Mouse (Mus musculus): Measurements from ENCODE around the gene Olfr926.
"Not testable (repeated sequence)": the region's sequence is repeated elsewhere in the genome, so short reads cannot be mapped to it uniquely, and the experiment has no call there.

The Olfr926 gene

GRCm38 (mm10) chr9:38876826-38877225, at the start of gene Olfr926:
TSS of gene Olfr926 (plus strand) at chr9:38877126.
- no peak for DNase-seq (ENCODE audit: inconsistent ontology term)

GRCm38 (mm10) chr9:38833027-38833426, 43.9 kb upstream of the Olfr926 start:
- DNase-seq (ENCODE audit: inconsistent ontology term), result no peak

GRCm38 (mm10) chr9:38844149-38844548, 32.8 kb upstream of the Olfr926 start, which contains the start of gene Olfr924:
TSS of gene Olfr924 (plus strand) at chr9:38844449.
- DNase-seq (ENCODE audit: inconsistent ontology term), result no peak

GRCm38 (mm10) chr9:38854760-38855159, 22.2 kb upstream of the Olfr926 start, which contains the start of gene Olfr26:
TSS of gene Olfr26 (plus strand) at chr9:38855060.
- no peak for DNase-seq (ENCODE audit: inconsistent ontology term)

- not testable (repeated sequence) for DNase-seq (ENCODE audit: inconsistent ontology term)
These were observed 2.0 kb upstream of the Olfr926 start for GRCm38 (mm10) chr9:38874880-38875279.

All from Muller cell, postnatal 12 days (primary cell).